Mouse (Mus musculus) thymus, adult 2 months (tissue): ENCODE data around the gene Col28a1.

Experiments used
- CTCF ChIP-seq: fragments of 200-500 bp; IDR thresholded peaks from 2 replicates; pipeline ENCODE4 v1.5.1; 2012; ENCODE audit warnings: mild to moderate bottlenecking, control low read depth, low read length, moderate library complexity, borderline replicate concordance; ENCODE audit not compliant: control insufficient read depth, poor library complexity, insufficient read depth; ENCODE audit errors: extremely low read depth
- POLR2A ChIP-seq: fragments of 200-500 bp; IDR thresholded peaks from 2 replicates; pipeline ENCODE4 v1.6.1; 2012; ENCODE audit warnings: mild to moderate bottlenecking, low read length, control low read depth, moderate library complexity; ENCODE audit not compliant: control insufficient read depth, poor library complexity, insufficient read depth; ENCODE audit errors: extremely low read depth

- no peak for TF ChIP-seq CTCF
- no peak for TF ChIP-seq POLR2A
Measured at GRCm38 (mm10) chr6:7994736-7995135, 197.7 kb downstream of the Col28a1 start.
